Mouse (Mus musculus) liver, adult 2 months (tissue): ENCODE data around the gene Tnfrsf14. TPM values are rescaled to one million over a fixed set of nuclear protein-coding genes. Genes with fewer than 3 reads are reported as not detected.
A peak's percentile ranks its signal among the peaks of the same experiment; 100 is the strongest.

Source experiments
- DNase-seq: peaks from one replicate; pipeline ENCODE4 v3.0.0-alpha.2; 2011; ENCODE audit warnings: low read depth, low spot score; ENCODE audit errors: extremely low read depth
- H3K27ac ChIP-seq: fragments of 200-500 bp; replicated peaks from 2 replicates; pipeline ENCODE4 v1.5.1; 2012; ENCODE audit warnings: low read depth, mild to moderate bottlenecking, control low read depth, inconsistent platforms, low read length; ENCODE audit not compliant: insufficient read depth
- H3K27me3 ChIP-seq: fragments of 200-500 bp; 2 replicates; pipeline ENCODE4 v1.6.1; 2012; ENCODE audit warnings: mild to moderate bottlenecking, moderate library complexity, low read length, inconsistent platforms; ENCODE audit not compliant: control insufficient read depth, insufficient read depth
- H3K36me3 ChIP-seq: fragments of 200-500 bp; 2 replicates; pipeline ENCODE4 v1.6.1; 2012; ENCODE audit warnings: low read length, inconsistent platforms; ENCODE audit not compliant: control insufficient read depth, insufficient read depth
- H3K4me1 ChIP-seq: fragments of 200-500 bp; 2 replicates; pipeline ENCODE4 v1.6.1; 2011; ENCODE audit warnings: low read length; ENCODE audit not compliant: control insufficient read depth, insufficient read depth
- H3K4me3 ChIP-seq: fragments of 200-500 bp; 2 replicates; pipeline ENCODE4 v1.5.1; 2011; ENCODE audit warnings: low read depth, mild to moderate bottlenecking, control low read depth, low read length, moderate library complexity; ENCODE audit not compliant: insufficient read depth
- H3K79me2 ChIP-seq: fragments of 200-500 bp; 2 replicates; pipeline ENCODE4 v1.6.1; 2012; ENCODE audit warnings: inconsistent platforms, mild to moderate bottlenecking, low read length, moderate library complexity; ENCODE audit not compliant: control insufficient read depth, insufficient read depth
- H3K9ac ChIP-seq: fragments of 200-500 bp; 2 replicates; pipeline ENCODE4 v1.6.1; 2012; ENCODE audit warnings: low read depth, mild to moderate bottlenecking, control low read depth, inconsistent platforms, low read length
- CTCF ChIP-seq: fragments of 200-500 bp; IDR thresholded peaks from 2 replicates; pipeline ENCODE4 v1.5.1; 2011; ENCODE audit warnings: low read depth, low read length, control low read depth
- POLR2A ChIP-seq: fragments of 200-500 bp; IDR thresholded peaks from 2 replicates; pipeline ENCODE4 v1.6.1; 2011; ENCODE audit warnings: low read length, control low read depth; ENCODE audit not compliant: insufficient read depth; ENCODE audit errors: extremely low read depth
- WGBS: fragments of 180-500 bp; shearing (Covaris S2); methylation state at CpG from one replicate; pipeline ENCODE4 v1.1.7; 2018; 5-methylcytosine and 5-hydroxymethylcytosine counted together
- polyA plus RNA-seq: library from polyadenylated mRNA; depleted of rRNA; stranded (reverse); fragments of >200 nt; gene quantifications from 2 replicates; pipeline ENCODE4 v1.2.3, GENCODE M21; 2012; rRNA removed
- total RNA-seq: library from RNA; depleted of rRNA; stranded (reverse); fragments of >200 nt; gene quantifications from 2 replicates; pipeline ENCODE4 v1.2.3, GENCODE M21; 2014; rRNA removed

Tnfrsf14 gene
- total and polyA plus RNA-seq, 2 experiments, result 11.2 to 55.6 TPM

DNA sequence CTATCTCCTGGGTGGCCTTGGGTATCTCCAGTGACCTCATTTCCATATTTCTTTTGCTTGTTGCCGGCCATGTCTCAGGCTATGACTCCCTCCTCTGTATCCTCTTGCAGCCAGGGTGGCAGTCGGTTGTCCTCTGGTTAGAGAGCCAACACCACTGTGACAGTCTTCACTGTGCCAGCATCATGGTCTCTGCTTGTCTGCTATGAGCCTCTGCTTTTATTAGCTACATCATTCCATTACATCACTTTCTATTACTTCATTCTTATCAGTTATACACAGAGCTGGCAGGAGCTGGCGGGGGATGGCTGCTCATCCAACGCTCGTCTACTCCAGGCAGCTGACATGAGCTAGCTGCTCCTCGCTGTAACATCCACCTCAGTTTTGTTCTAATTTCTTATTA lies 47.6 kb downstream of the Tnfrsf14 start:
- no peaks in the 10 kb centered on the region for H3K4me1 ChIP-seq
- no peak overlapping the region for H3K27ac ChIP-seq
- H3K79me2 ChIP-seq, result no peaks in the 10 kb centered on the region
- TF ChIP-seq CTCF (no peak), POLR2A (no peak)
- H3K9ac ChIP-seq, result no peak overlapping the region
- WGBS, result 62% methylated on average over 6 of the region's 6 CpGs
- 0 out of 2 replicates have a peak, but pooled peaks cover 2% of the 10 kb centered on the region for H3K27me3 ChIP-seq
- no peaks in the 10 kb centered on the region for H3K36me3 ChIP-seq
- no peak for DNase-seq
- H3K4me3 ChIP-seq, result no peak overlapping the region

DNA sequence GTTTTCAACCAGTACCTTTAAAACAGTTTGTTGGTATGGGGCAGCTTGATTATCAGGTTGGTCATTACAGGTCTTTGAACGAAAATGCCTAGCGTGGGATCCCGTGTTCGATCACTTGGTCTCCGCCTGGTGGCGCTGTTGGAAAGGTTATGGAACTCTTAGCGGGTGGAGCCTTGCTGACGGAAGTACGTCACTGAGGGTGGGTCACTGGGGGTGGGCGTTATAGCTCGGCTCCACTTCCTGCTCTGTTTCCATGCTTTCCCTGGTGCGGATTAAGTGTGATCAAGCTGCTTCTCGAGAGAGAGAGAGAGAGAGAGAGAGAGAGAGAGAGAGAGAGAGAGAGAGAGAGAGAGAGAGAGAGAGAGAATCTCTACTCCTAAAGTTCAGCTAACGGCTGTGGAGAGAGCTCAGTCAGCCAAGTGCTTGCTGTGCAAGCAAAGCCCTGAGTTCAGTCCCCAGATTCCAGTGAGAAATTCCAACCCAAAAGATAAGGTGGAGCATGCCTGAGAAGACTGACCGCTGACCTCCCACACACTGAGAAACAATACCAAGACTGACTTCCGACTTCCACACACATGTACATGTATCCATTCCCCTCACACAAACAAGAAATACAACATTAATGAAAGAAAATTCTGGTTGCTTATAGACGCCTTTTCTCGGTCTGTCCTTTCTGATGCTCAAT lies 50.4 kb downstream of the Tnfrsf14 start:
- Histone ChIP-seq H3K4me1 (no peaks in the 10 kb centered on the region), H3K27me3 (0 out of 2 replicates have a peak, but pooled peaks cover 2% of the 10 kb centered on the region), H3K79me2 (no peaks in the 10 kb centered on the region), H3K27ac (peak overlapping the region; percentile 71), H3K36me3 (no peaks in the 10 kb centered on the region), H3K9ac (peak overlapping the region; percentile 30; the same call in 1 of the 2 replicates), H3K4me3 (peak overlapping the region; percentile 24)
- peak; percentile 85 for DNase-seq
- WGBS, result 10% methylated on average over 17 of the region's 18 CpGs
- TF ChIP-seq POLR2A, result no peak
- peak; percentile 96 for TF ChIP-seq CTCF

DNA sequence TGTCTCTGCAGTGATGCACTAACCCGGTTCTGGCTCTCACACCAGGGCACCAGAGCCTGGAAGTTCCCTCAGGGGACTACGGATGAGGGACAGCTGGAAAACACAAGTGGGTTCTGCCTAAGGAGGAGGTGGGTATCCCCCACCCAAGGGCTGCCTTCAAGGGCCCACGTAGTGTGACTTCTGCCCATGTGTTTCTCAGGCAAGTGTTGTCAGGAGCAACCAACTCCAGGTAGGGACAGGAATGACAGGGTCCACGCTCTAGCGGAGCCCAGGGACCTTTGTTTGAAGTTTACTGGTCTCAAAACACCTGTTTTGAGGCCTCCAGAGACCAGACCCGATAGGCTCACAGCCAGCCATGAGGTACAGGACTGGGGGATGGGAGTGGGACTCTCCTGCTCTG lies 55.2 kb downstream of the Tnfrsf14 start:
- WGBS, result 81% methylated on average over 6 of the region's 6 CpGs
- Histone ChIP-seq H3K9ac (no peak overlapping the region), H3K27me3 (peaks cover 7% of the 10 kb centered on the region; the same call in 1 of the 2 replicates), H3K27ac (no peak overlapping the region), H3K4me1 (no peaks in the 10 kb centered on the region), H3K4me3 (no peak overlapping the region), H3K79me2 (no peaks in the 10 kb centered on the region), H3K36me3 (no peaks in the 10 kb centered on the region)
- DNase-seq, result no peak
- no peak for TF ChIP-seq POLR2A
- no peak for TF ChIP-seq CTCF

Other genes starting within 250 kb of the Tnfrsf14 start
- gene Ttc34, start 91.1 kb downstream of the Tnfrsf14 start, total RNA-seq, result not detected in 2 replicates
- 0.05 TPM in 1 of 2 replicates, not detected in the other for gene Ttc34, start 91.1 kb downstream of the Tnfrsf14 start, polyA plus RNA-seq
- gene Mmel1, start 59.0 kb downstream of the Tnfrsf14 start, total RNA-seq, result 0.07 TPM in 1 of 2 replicates, not detected in the other
- 0.04 TPM in 1 of 2 replicates, not detected in the other for gene Mmel1, start 59.0 kb downstream of the Tnfrsf14 start, polyA plus RNA-seq
- 14.8 and 15.2 TPM in 2 replicates for gene Fam213b, start 29.4 kb downstream of the Tnfrsf14 start, total RNA-seq
- 23.3 and 35.3 TPM in 2 replicates for gene Fam213b, start 29.4 kb downstream of the Tnfrsf14 start, polyA plus RNA-seq
- gene Hes5, start 32.4 kb upstream of the Tnfrsf14 start, total RNA-seq, result not detected in 2 replicates
- not detected in 2 replicates for gene Hes5, start 32.4 kb upstream of the Tnfrsf14 start, polyA plus RNA-seq
- 13.5 and 13.6 TPM in 2 replicates for gene Pank4, start 35.6 kb upstream of the Tnfrsf14 start, total RNA-seq
- gene Pank4, start 35.6 kb upstream of the Tnfrsf14 start, polyA plus RNA-seq, result 13.0 and 19.5 TPM in 2 replicates
- gene Plch2, start 128.2 kb upstream of the Tnfrsf14 start, total RNA-seq, result 0.07 TPM in 1 of 2 replicates, not detected in the other
- gene Plch2, start 128.2 kb upstream of the Tnfrsf14 start, polyA plus RNA-seq, result 0.01 and 0.04 TPM in 2 replicates
- gene Pex10, start 138.5 kb upstream of the Tnfrsf14 start, total RNA-seq, result 3.7 and 4.5 TPM in 2 replicates
- 11.2 and 13.0 TPM in 2 replicates for gene Pex10, start 138.5 kb upstream of the Tnfrsf14 start, polyA plus RNA-seq
- 128 and 135 TPM in 2 replicates for gene Rer1, start 157.8 kb upstream of the Tnfrsf14 start, total RNA-seq
- 84.3 and 92.1 TPM in 2 replicates for gene Rer1, start 157.8 kb upstream of the Tnfrsf14 start, polyA plus RNA-seq
- 2.5 and 4.2 TPM in 2 replicates for gene Morn1, start 158.0 kb upstream of the Tnfrsf14 start, total RNA-seq
- 3.0 and 3.6 TPM in 2 replicates for gene Morn1, start 158.0 kb upstream of the Tnfrsf14 start, polyA plus RNA-seq